Mouse (Mus musculus): ENCODE measurements around the gene Entpd7.

Gene Entpd7

DNA sequence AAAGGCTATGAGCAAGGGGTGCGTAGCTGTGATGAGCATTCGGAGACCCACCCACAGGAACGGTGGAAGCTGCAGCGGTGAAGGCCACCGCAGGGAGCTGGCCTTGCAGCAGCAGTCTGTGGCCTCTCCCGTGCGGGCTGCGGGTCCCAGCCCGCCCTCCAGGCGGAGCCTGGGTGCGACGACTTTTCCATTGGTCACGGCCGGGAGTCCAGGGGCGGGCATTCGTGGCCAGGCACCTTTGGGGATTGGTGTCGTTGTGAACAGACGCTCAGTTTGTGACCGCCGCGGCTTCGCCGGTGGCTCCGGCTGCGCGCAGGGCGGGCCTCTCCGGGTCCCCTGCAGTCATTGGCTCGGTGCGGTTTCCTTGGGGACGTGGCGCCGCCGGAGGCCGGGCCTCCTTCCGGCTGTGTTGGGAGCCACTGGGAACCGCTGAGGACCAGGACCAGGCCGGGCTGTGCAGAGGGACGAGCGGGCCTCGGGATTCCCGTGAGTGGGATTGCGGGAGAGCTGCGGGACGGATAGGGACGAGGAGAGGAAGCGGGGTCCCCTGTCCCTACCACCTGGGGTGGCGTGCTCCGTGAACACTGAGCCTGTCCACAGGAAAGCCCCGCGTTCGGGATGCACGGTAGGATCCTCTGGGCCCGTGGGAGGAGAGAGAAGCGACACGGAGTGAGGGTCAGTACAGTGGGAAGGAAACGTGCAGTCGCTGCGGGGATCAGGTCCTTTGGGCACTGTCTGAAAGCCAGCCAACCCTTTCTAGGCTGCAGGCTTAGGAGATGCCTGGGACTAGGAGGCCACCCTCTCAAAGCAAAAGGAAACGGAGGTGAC, at the start of gene Entpd7:
TSS of gene Entpd7 (plus strand) at position 254 of the 828 bp plus-strand sequence.
- peak; percentile 98 for DNase-seq

DNA sequence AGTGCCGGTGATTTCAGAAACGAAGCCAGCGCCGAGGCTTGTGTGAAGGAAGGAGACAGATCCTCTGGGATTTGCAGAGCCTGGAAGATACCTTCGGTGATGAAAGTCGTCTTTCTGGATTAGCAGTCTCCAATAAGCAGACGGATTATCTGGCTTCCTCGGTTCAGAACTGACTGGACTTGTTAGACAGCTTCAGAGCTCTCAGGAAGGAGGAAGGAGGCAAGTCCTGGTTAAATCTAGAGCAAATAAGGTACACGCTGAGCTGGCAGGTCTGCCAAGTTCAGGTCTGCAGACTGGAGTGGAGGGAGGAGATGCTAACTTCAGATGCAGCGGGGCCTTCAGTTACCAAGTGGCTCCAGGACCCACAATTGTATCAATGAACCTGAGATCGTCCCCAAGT, 47.6 kb upstream of the Entpd7 start:
- no peak for DNase-seq

DNA sequence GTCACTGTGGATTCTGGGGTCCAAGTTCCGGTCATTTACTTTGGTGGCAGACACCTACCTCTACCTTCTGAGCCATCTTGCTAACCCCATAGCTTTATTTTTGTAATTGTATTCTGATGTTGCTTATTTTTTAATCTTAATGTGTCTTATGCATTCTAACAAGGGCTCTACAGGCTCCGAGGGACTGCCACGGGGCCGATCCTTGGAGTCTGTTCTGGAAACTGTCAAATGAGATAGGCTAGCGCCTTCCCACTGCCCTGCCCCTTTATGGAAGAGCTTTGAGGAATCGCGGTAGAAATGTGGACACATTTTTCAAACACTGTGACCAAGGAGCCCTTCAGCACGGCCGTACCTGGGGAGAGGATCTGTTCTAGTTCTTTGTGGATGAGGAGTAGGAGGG, 46.6 kb upstream of the Entpd7 start:
- DNase-seq: no peak

DNA sequence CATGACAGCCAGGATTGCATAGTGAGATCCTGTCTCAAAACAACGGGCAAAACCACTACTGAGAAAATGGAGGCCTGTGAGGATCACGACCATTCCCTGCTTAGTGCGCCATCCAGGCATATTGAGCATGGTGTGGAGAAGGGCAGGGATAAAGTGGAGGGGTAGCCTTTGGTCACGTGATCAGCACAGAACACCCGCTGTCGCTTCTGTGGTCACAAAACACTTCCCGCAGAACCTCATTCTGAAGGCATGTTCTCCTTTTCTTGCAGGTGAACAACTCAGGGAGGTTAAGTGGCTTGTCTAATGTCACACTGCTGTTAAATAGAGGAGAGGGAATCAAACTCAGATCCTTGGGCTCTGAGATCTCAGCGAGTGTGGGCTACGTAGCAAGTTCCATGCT, 44.0 kb upstream of the Entpd7 start:
- DNase-seq: no peak

DNA sequence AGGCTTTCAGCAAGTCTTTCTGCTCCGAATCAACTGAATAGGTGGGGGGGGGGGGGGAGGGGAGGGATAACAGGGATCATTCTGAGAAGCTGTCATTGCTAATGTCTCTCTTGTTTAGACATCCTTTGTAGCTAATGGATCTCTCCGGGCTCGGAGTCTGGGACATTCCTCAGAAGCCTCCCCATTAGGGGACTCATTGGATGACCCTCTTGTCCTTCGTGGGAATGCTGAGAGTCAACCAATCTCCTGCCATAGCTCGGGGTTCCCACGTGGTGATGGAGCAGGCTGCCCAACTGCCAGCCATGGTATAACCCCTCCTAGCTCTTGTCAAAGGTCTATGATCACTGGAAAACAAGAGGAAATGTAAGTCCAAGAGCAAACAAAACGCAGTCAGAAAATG, 42.6 kb upstream of the Entpd7 start:
- DNase-seq: no peak

DNA sequence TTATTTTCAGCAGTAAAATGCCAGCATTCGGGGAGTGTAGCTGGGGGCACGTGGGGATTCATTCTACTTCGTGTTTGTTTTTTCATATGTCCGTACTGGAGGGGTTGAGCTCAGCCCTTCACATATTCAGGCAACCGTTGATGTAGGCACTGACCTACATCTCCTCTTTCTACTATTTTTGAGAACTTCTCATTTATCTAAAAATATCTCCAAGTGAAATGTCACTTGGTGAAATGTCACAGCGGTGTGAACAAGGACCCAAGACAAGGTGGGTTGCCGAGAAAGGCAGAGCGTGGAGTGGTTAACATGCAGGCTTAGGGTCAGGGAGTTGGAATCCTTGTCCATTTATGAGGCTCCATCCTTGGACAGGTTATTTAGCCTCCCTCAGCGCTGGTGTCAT, 42.2 kb upstream of the Entpd7 start:
- no peak for DNase-seq

DNA sequence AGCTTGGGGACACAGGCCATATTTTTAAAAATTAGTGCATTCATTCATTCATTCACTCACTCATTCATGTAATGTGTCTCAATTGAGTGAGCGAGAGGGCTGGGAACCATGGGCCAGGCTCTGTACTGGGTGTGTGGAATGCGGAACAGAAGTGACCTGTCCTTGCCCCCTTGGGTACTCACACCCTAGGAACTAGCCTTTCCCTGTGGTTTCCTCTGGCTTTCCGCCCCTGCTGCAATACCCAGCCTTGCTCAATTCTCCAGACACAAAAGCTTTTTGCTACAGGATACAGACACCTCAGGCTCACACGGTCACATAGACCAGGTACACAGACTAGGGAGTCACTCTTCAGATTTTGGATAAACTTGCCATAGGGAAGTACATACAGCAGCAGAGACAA, 41.1 kb upstream of the Entpd7 start:
- no peak for DNase-seq

DNA sequence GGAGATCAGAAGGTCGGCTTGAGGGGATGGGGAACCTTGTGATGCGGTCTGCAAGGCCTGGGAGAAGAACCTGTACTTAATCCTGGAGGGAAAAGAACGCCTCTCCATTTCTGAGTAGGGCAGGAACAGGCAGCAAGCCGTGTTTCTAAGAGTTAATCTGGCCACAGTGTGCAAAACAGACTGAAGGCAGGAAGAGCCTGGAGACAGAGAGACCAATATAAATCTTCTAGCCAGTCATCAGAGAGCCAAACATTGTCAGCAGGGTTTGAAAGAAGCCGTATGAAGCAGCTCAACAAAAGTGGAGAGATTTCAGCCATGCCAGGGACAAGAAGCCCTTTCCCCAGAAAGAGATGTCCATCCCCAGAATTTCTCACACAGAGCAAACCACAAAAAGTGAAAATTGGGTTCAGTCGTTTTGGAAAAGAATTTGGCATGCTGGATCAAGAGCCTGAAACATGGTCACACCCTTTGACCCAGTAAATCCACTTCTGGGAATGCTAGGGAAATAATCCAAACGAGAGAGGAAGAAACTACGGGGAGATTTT, 38.2 kb upstream of the Entpd7 start:
- peak; percentile 19 for DNase-seq

DNA sequence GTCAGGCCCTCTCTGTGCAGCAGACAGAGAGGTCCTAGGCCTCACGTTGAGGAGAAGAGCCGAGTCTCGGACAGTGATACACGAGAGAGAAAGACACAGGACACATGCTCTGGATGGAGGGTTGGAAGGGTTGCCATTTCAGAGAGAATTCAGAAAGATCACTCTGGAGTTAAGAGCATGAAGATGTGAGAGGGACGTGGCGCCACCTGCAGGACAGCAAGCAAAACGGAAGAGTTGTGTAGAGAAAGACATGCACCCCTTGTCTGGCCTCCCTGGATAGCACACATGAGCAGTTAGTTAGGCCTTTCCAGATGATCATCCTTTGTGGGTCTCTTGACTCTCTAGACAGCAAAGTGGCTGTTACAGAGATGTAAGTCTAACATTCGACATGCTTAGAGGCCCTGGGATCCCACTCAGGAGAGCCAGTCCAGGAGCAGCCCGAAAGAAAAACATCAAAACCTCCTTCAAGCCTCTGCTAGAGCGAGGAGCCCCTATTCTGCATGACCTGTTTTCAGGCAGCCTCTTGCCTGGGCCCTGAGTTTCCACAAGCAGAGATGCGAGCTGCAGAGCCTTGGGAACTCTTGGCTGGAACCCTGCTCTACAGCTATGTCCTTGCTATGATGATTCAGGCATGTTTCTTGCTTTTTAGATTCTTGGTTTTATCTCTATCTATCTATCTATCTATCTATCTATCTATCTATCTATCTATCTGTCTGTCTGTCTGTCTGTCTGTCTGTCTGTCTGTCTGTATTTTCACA, 33.6 kb upstream of the Entpd7 start:
- peak; percentile 76 for DNase-seq

DNA sequence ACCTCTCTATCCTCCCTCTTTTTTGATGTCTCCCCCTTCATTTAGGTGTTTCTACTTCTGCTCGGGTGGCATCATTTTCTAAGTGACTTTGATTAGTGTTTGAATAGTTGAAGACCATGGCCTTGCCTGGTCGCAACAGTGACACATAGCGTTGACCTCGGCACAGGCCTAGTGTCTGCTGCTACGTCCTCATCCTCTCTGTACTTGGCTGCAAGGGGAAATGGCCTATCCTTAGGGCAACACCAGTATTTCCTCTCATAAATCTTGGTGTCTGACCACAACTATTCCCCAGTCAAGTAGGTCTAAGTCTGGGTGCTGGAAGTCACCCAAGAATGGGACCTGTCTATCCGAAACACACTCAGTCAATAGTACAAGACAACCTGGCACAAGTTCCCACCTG, 29.8 kb upstream of the Entpd7 start:
- DNase-seq: peak; percentile 29

DNA sequence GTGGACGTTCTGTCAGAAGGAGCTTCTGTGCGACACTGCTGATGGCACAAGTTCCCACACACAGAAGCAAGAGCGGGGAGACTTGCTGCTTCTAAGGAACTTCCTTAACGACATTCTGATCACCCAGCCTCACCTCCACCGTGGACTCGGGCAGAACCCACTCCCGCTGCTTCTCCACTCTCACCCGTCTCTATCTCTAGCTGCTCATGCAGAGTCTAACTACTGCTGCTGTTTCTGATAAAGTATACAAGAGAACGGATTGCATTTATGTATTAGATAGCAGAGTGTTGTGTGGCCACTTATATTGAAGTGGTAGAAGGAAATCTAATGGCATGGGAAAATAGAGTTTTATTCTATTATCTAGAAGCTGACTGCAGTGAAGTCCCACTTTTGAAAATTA, 28.7 kb upstream of the Entpd7 start:
- no peak for DNase-seq

DNA sequence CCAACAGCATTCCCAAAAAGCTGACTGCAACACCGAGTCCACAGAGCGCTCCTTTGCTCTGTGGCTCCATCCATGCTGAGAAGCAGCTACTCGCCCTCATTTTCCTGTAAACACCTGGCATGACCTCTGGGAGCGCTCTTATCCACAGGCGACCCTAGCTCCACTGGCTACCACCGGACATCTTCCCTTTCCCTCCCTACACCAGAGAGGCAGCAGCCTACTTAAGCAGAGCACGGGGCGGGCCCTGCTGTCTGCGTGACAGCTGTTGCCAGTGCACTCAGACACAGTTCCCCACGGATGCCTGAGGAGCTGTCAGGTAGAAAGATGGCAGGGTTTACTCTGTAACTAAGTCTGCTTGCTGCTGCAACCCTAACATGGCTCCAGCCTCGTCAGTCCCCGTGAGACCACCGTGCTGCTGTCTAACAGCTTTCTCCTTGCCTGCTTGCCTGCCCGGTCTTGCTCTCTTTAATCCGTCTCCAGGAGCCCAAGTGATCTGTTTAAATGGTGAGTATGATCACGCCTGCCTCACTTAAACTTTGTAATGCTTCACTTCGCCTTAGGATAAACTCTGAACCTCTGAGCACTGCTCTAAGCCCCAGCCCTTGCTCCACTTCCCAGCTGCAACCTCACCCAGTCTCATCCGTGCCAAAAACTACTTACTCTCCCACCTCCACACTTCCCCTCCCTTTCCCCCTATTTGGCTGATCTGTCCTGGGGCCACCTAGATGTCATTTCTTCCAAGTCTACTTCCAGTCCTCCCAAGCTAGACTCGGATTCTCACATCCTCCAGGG, 27.1 kb upstream of the Entpd7 start:
- peak; percentile 68 for DNase-seq

DNA sequence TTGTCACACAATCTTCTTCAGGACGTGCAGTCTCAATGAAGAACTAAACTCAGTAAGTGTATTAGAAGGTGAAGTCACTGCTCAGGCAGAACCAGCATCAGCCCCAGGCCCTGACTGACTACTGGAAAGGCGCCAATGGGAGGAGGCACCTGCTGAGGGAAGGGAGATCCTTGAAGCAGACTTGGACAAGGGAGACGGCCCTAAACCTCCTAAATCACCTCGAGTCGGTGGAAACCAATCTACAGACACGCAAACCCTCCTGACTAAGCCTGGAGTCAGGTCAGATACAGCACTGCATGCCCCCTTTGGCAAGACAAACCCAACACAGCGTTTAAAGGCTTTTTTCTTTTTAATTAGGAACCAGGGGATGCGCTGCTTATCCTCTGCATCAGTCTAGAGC, 26.0 kb upstream of the Entpd7 start:
- DNase-seq: no peak

DNA sequence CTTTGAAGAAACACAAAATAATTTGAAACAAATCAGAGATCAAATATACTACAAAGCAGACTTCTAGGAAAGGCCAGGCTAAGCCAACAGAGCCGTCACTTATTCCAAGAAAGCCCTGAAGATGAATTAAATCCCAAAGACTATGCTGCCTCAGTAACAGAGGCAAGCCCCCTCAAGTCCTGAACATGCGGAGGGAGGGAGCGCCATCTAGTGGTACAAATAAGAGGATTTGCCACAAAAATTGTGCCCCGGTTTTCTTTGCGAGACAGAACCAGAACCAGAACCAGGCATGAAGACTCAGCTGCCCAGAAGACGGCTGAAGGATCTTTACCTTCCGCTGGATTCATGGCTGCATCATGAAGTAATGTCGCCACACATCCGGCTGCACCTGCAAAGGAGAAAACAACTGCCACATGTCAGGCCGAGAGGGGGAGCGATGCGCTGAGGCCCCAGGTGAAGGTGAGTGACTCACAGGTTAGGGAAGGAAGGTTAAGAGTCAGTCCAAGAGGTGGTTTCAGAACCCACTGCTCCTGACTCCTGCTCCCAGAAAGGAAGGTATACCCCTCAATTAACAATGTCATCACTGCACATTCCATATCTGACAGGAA, 23.9 kb upstream of the Entpd7 start:
- DNase-seq: peak; percentile 38

DNA sequence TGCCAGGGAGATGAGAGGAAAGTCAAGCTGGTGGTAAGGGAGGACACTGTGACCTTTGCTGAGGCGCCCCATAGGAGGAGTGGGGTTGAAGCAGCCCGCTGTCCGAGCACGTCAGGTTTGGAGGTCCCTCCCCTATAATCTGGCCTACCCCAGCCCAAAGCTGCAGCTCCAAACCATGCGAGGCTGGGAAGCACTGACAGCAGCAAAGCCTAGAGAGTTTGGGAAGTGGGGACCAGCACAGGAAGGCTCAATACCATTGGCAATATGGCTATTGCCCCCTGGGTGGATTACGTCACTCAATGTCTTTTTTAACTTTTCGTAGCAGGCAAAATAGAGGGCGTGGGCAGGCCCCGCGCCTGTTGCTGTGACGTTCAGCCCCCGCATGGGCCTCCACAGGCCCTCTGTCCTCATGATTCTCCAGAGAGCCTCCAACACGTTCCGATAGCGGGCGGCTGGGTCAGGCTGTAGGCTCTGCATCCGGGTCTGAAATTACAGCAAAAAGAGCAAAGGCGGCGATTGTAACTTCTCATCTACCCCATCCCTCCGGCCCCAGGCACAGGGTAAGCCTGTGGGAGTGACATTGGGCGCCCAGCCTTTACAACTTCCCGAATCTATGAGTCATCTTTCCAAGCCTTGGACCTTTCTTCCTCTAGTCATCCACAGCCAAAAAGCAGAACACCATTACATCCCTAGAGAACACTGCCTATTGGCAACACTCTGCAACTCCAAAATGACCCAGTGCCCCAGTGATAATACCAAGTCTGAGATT, 22.6 kb upstream of the Entpd7 start:
- no peak for DNase-seq

DNA sequence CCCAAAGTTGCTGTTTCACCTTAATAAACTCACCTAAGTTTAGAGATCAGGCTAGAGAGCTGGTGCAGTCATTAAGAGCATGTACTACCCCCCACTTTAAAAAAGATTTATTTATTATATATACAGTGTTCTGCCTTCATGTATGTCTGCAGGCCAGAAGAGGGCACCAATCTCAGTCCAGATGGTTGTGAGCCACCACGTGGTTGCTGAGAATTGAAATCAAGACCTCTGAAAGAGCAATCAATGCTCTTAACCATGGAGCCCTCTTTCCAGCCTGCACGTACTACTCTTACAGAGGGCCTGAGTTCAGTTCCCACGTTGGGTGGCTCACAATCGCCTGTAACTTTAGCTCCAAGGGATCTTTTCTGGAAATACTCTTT, 22.1 kb upstream of the Entpd7 start:
- DNase-seq: no peak

DNA sequence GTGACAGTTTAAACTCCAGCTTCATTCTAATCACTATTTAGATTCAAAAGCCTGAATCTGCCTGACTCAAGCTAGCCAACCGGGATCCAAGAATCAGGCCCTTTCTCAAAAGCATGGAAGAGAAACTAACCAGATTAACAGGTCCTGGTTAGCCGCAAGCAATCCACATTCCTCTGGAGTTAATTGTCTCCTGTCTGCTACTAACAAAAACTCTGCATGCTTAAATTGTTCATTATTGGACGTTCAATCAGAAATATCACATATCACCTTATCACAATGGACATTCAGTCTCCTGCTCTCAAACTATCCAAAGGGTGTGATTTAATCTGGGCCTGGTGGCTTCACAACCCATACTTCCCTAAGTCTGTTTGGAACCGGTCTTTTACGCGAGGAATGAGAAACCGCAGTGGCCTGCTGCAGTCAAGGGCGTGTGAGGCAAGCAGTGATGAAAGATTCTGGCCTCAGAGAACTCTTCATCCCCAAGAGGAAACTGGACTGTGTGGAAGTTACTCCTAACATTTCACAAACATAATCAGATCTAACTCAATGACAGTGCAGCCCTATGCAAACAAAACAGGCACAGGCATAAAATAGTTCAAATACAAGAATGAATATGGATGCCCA, 20.2 kb upstream of the Entpd7 start:
- DNase-seq: no peak

DNA sequence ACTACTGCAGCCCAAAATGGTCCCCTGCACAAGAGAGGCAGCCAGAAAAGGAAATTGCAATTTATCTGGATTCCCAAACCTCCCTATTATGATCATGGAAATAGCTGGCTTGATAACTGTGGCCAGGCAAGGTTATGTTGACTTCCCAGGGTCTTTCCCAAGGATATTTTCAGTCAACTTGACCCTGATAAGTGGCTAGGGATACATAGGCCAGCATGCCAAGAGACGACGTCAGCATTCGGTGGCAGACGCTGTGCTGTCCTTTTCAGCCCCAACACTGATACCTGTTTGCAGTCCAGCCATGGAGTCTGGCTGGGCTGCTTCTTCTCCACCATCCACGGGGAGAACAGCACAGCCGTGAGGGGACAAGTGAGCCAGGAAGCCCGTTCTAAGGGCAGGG, 18.4 kb upstream of the Entpd7 start:
- no peak for DNase-seq

DNA sequence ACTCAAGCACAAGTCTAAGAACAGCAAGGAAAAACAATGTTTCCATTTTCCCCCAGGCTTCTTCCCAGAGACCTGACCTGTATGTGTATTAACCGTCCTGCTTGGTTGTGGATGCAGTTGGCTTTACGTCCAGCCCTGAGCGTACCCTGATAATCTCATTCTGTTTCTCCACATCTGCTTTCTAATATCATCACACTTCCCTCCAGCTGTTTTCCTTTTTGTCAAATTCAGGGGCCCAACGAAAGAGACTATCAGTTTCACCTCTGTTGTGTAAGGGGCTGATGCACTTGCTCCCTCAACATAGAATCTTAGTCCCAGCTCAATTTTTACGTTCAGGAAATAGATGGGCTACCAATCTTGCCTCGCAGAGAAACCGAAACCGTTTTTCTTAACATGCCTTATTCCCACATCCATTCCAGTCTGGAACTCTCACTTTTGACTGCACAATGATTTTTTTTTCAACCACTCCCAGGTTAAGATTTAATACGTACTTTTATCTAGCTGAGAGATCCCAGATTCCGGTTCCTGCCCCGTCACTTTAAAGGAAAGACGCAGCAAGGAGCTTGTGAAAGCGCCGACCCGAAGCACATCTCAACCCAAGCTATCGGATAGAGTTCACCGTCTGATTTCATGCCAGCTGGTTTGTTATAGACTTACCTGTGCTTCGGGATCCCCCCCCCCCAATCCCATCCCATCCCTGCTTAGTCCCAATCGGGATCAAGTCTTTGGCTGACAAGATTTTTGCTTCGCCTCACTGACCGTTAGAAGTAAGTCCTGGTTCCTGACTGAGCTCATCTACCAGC, 15.8 kb upstream of the Entpd7 start:
- DNase-seq: no peak

DNA sequence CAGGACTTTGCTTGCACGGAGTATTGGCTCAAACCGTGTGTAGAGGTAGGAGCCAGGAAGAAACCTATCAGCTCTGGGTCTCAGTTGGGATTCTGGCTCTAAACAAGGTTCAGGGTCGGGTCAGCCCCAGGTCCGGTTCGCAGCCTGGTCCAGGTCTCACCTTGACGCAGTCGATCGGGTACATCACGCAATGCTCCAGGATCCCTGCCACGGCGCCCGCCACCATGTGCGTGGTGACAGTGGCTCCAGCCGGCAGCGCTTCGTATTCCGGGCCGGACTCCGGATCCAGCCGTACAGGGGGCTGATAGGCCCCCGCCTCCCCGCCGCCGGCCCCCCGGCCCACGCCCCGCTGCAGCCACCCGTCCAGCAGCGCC, 15.2 kb upstream of the Entpd7 start:
- no peak for DNase-seq

Measured in kidney, postnatal 14 days (tissue).